Mouse (Mus musculus): ENCODE results near the gene Ar.

GRCm38 (mm10) chrX:98245108-98245507, 96.5 kb downstream of the Ar start:
- TF ChIP-seq CTCF (IDR thresholded peaks at IDR 0.05; ENCODE audit: low read depth), result no peak
- no peak for TF ChIP-seq EP300 (optimal IDR thresholded peaks at IDR 0.05)

Data from stomach, postnatal 0 days (tissue).